Mouse (Mus musculus) MEL (cell line): ENCODE data around the gene Pla2g2e.

Source experiments
- CHD2 ChIP-seq: IDR thresholded peaks from 2 replicates; pipeline ENCODE4 v1.6.1; 2011; ENCODE audit warnings: low read length, improper control_type of control experiment
- CTCF ChIP-seq, 3 experiments: IDR thresholded peaks in 2 of 3; conservative IDR thresholded peaks in 1 of 3; 2 replicates each; pipeline ENCODE4 v1.5.1; 2011 to 2012; ENCODE audit warnings: low read length in 3 of 3, low read depth in 2 of 3, mild to moderate bottlenecking in 2 of 3, improper control_type of control experiment in 1 of 3, inconsistent platforms in 1 of 3, mixed read lengths in 1 of 3, moderate library complexity in 1 of 3; ENCODE audit not compliant: control insufficient read depth in 1 of 3, insufficient read depth in 1 of 3, poor library complexity in 1 of 3, severe bottlenecking in 1 of 3
- EP300 ChIP-seq, 2 experiments: IDR thresholded peaks; 2 replicates each; pipeline ENCODE4 v1.6.1; 2011; ENCODE audit warnings: improper control_type of control experiment in 2 of 2, low read length in 2 of 2, low read depth in 1 of 2, mild to moderate bottlenecking in 1 of 2
- MAFK ChIP-seq: IDR thresholded peaks from 2 replicates; pipeline ENCODE4 v1.6.1; 2011; ENCODE audit warnings: low read depth, mild to moderate bottlenecking, low read length, improper control_type of control experiment, borderline replicate concordance
- NELFE ChIP-seq: IDR thresholded peaks from 2 replicates; pipeline ENCODE4 v1.6.1; 2011; ENCODE audit warnings: low read depth, low read length, improper control_type of control experiment
- POLR2A ChIP-seq, 2 experiments: IDR thresholded peaks; 2 replicates each; pipeline ENCODE4 v1.6.1; 2011 to 2012; ENCODE audit warnings: low read length in 2 of 2, mild to moderate bottlenecking in 2 of 2, control low read depth in 1 of 2, improper control_type of control experiment in 1 of 2, low read depth in 1 of 2, moderate library complexity in 1 of 2; ENCODE audit not compliant: control insufficient read depth in 1 of 2, insufficient read depth in 1 of 2, poor library complexity in 1 of 2
- POLR2AphosphoS2 ChIP-seq: IDR thresholded peaks from 2 replicates; pipeline ENCODE4 v1.6.1; 2011; ENCODE audit warnings: low read length, improper control_type of control experiment
- RAD21 ChIP-seq: IDR thresholded peaks from 2 replicates; pipeline ENCODE4 v1.6.1; 2011; ENCODE audit warnings: mild to moderate bottlenecking, low read depth, low read length, improper control_type of control experiment
- RCOR1 ChIP-seq: IDR thresholded peaks from 2 replicates; pipeline ENCODE4 v1.6.1; 2012; ENCODE audit warnings: low read depth, mild to moderate bottlenecking, inconsistent platforms, low read length, improper control_type of control experiment
- USF1 ChIP-seq: IDR thresholded peaks from 2 replicates; pipeline ENCODE4 v1.6.1; 2014; ENCODE audit warnings: low read depth, mild to moderate bottlenecking, inconsistent platforms, low read length, improper control_type of control experiment, moderate library complexity
- ZC3H11A ChIP-seq: IDR thresholded peaks from 2 replicates; pipeline ENCODE4 v1.6.1; 2012; ENCODE audit warnings: low read depth, mild to moderate bottlenecking, inconsistent platforms, low read length, improper control_type of control experiment
- ZNF384 ChIP-seq: IDR thresholded peaks from 2 replicates; pipeline ENCODE4 v1.6.1; 2012; ENCODE audit warnings: low read depth, mild to moderate bottlenecking, inconsistent platforms, low read length, improper control_type of control experiment

GRCm38 (mm10) chr4:138841386-138841785, 36.4 kb upstream of the Pla2g2e start:
- TF ChIP-seq POLR2A (IDR thresholded peaks at IDR 0.05; ENCODE audit: control insufficient read depth in 1 of 2, insufficient read depth in 1 of 2, low read depth in 1 of 2, low read length in 2 of 2, poor library complexity in 1 of 2) (no peak), NELFE (no peak), RAD21 (no peak), CTCF (IDR thresholded peaks at IDR 0.05 in 2 of 3, conservative IDR thresholded peaks at IDR 0.05 in 1 of 3; ENCODE audit: control insufficient read depth in 1 of 3, insufficient read depth in 1 of 3, low read depth in 2 of 3, low read length in 3 of 3, poor library complexity in 1 of 3, severe bottlenecking in 1 of 3) (no peak), MAFK (no peak), ZNF384 (no peak), RCOR1 (no peak), CHD2 (no peak), POLR2AphosphoS2 (no peak), ZC3H11A (no peak), USF1 (no peak), EP300 (IDR thresholded peaks at IDR 0.05; ENCODE audit: low read depth in 1 of 2, low read length in 2 of 2) (no peak)
